Mouse (Mus musculus) olfactory bulb, adult 2 months (tissue): ENCODE data around the gene Ccdc65. TPM values are rescaled to one million over a fixed set of nuclear protein-coding genes. Genes with fewer than 3 reads are reported as not detected.

ENCODE experiments used
- H3K27ac ChIP-seq: fragments of 200-500 bp; 2 replicates; pipeline ENCODE4 v1.5.1; 2012; ENCODE audit warnings: low read depth, low read length; ENCODE audit not compliant: insufficient read depth
- H3K4me1 ChIP-seq: fragments of 200-500 bp; 2 replicates; pipeline ENCODE4 v1.6.1; 2012; ENCODE audit warnings: low read length; ENCODE audit not compliant: control insufficient read depth, insufficient read depth
- H3K4me3 ChIP-seq: fragments of 200-500 bp; 2 replicates; pipeline ENCODE4 v1.5.1; 2012; ENCODE audit warnings: mild to moderate bottlenecking, low read depth, low read length, moderate library complexity; ENCODE audit not compliant: insufficient read depth
- CTCF ChIP-seq: fragments of 200-500 bp; IDR thresholded peaks from 2 replicates; pipeline ENCODE4 v1.5.1; 2012; ENCODE audit warnings: low read depth, mild to moderate bottlenecking, low read length, moderate library complexity; ENCODE audit not compliant: insufficient read depth
- POLR2A ChIP-seq: fragments of 200-500 bp; IDR thresholded peaks from 2 replicates; pipeline ENCODE4 v1.6.1; 2012; ENCODE audit warnings: mild to moderate bottlenecking, low read depth, low read length, moderate library complexity; ENCODE audit not compliant: insufficient read depth
- WGBS: fragments of 180-500 bp; shearing (Covaris S2); methylation state at CpG from one replicate; pipeline ENCODE4 v1.1.7; 2018; 5-methylcytosine and 5-hydroxymethylcytosine counted together
- polyA plus RNA-seq: library from polyadenylated mRNA; stranded (reverse); fragments of >200 nt; gene quantifications from 2 replicates; pipeline ENCODE4 v1.2.4, GENCODE M21; 2012; ENCODE audit warnings: low replicate concordance; ENCODE audit not compliant: missing spikeins, insufficient read depth, insufficient read length

The Ccdc65 gene
- polyA plus RNA-seq, 1 experiment, result not detected

- TF ChIP-seq CTCF, result no peak
- no peak for TF ChIP-seq POLR2A
- H3K27ac ChIP-seq, result no peak overlapping the region
- H3K4me3 ChIP-seq, result no peak overlapping the region
- H3K4me1 ChIP-seq, result peaks cover 27% of the 10 kb centered on the region
- 49% methylated on average over 10 of the region's 10 CpGs for WGBS
Measured at GRCm38 (mm10) chr15:98746344-98746965, 38.4 kb downstream of the Ccdc65 start.

DNA sequence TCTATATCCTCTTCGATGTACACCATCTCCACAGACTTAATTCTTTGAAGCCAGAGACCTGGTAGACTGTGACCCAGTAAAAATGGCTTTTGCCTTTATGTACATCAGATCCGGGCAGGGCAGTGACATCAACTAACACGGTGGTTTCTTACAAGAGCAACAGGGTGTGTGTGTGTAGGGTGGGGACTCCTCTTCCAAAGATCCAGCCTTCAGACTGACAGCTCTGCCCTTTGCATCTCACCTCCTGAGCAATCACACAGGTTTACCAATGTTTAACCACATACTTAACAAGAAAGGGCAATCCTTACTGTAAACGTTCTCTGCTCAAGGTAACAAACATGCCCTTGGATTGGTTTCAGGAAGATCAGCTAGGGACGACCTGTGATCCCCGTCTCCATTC, 39.3 kb downstream of the Ccdc65 start:
- no peak for TF ChIP-seq POLR2A
- TF ChIP-seq CTCF, result no peak
- WGBS, result 76% methylated on average over 6 of the region's 6 CpGs
- H3K4me1 ChIP-seq, result peaks cover 28% of the 10 kb centered on the region

GRCm38 (mm10) chr15:98749093-98749492, 41.1 kb downstream of the Ccdc65 start:
- no peak overlapping the region for H3K27ac ChIP-seq
- no peak overlapping the region for H3K4me3 ChIP-seq
- TF ChIP-seq POLR2A (no peak), CTCF (no peak)
- 94% methylated on average over 2 of the region's 2 CpGs for WGBS
- H3K4me1 ChIP-seq, result peaks cover 20% of the 10 kb centered on the region

More for the DNA sequence above, 39.3 kb downstream of the Ccdc65 start:
- no peak overlapping the region for H3K27ac ChIP-seq
- H3K4me3 ChIP-seq, result no peak overlapping the region

GRCm38 (mm10) chr15:98753021-98753423, 45.0 kb downstream of the Ccdc65 start:
- Histone ChIP-seq H3K27ac (no peak overlapping the region), H3K4me3 (no peak overlapping the region), H3K4me1 (peaks cover 22% of the 10 kb centered on the region)
- no peak for TF ChIP-seq POLR2A
- TF ChIP-seq CTCF, result no peak
- WGBS, result 37% methylated on average over 8 of the region's 8 CpGs

DNA sequence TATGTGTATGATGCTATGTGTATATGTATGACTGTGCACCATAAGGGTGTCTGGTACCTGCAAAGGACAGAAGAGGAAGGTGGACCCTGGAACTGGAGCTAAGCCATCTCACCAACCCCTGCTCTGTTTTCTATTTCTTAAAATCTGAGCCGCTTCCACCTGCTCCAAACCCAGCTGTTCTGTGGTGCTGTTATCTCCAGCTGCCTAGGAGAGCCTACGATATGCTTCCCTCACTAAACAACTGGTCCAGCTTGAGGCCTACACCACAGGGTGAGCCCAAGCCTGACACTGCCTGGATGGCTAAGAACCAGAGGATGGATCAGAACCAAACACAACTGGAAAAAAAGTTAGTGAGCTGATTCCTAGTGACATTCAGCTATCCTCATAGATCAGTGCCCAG, 46.1 kb downstream of the Ccdc65 start:
- WGBS, result 68% methylated on average over 2 of the region's 2 CpGs
- Histone ChIP-seq H3K4me1 (peaks cover 26% of the 10 kb centered on the region), H3K4me3 (no peak overlapping the region), H3K27ac (no peak overlapping the region)
- no peak for TF ChIP-seq CTCF
- no peak for TF ChIP-seq POLR2A

- 0% methylated on average over 24 of the region's 24 CpGs for WGBS
- TF ChIP-seq CTCF, result no peak
- TF ChIP-seq POLR2A, result no peak
- H3K4me1 ChIP-seq, result peaks cover 17% of the 10 kb centered on the region
- peak overlapping the region; percentile 76; the same call in 1 of the 2 replicates for H3K27ac ChIP-seq
- H3K4me3 ChIP-seq, result peak overlapping the region; percentile 95
Measured at GRCm38 (mm10) chr15:98762201-98762621, 54.2 kb downstream of the Ccdc65 start.

- under 1% methylated on average over 66 of the region's 76 CpGs for WGBS
- Histone ChIP-seq H3K4me1 (peaks cover 17% of the 10 kb centered on the region), H3K27ac (peak within 1 kb of the TSS; percentile 95), H3K4me3 (peak within 1 kb of the TSS; percentile 95)
- no peak for TF ChIP-seq CTCF
- peak; percentile 94 for TF ChIP-seq POLR2A
Measured at GRCm38 (mm10) chr15:98762670-98763529, 54.9 kb downstream of the Ccdc65 start, which contains the start of gene Arf3. TSS of gene Arf3 (minus strand) at chr15:98763214.

GRCm38 (mm10) chr15:98765929-98766328, 57.9 kb downstream of the Ccdc65 start:
- TF ChIP-seq POLR2A, result no peak
- no peak for TF ChIP-seq CTCF
- H3K4me1 ChIP-seq, result peaks cover 6% of the 10 kb centered on the region
- H3K27ac ChIP-seq, result no peak overlapping the region
- WGBS, result 62% methylated on average over 4 of the region's 4 CpGs
- no peak overlapping the region for H3K4me3 ChIP-seq

DNA sequence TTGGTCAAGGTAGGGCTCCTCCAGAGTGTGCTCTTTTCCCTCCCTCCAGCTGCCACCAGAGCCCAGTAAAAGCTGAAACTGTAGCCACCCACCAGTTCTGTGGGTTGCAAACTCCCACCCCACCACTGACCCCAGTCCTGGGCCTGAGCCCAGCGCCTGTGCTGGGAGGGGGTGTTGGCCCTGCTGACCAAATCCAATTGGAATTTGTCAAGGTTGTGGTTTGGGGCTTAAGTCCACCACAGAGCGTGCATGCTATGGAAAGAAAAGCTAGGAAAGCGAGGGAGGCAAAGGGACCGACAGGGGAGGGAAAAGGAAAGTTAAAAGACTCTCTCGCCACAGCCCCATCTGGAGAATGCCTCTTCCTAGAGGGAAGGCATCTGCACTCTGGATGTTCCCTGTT, 60.3 kb downstream of the Ccdc65 start:
- 64% methylated on average over 5 of the region's 5 CpGs for WGBS
- H3K27ac ChIP-seq, result no peak overlapping the region
- peaks cover 7% of the 10 kb centered on the region for H3K4me1 ChIP-seq
- H3K4me3 ChIP-seq, result no peak overlapping the region
- TF ChIP-seq CTCF (no peak), POLR2A (no peak)
